Mouse (Mus musculus): ENCODE results near the gene Ankrd63. TPM values are rescaled to one million over a fixed set of nuclear protein-coding genes. Genes with fewer than 3 reads are reported as not detected.

Gene Ankrd63
- polyA plus RNA-seq, 1 experiment from 2014 or later: 0.37 TPM

- Histone ChIP-seq H3K27ac (peak overlapping the region; percentile 19), H3K9ac (ENCODE audit: low read depth, low read length) (peak overlapping the region; percentile 84), H3K9me3 (replicated peaks; ENCODE audit: low read length) (no peaks in the 10 kb centered on the region), H3K4me3 (replicated peaks; ENCODE audit: low read depth, low read length) (peak overlapping the region; percentile 69), H3K27me3 (ENCODE audit: insufficient read depth, low read length) (peaks cover 7% of the 10 kb centered on the region), H3K4me1 (replicated peaks; ENCODE audit: insufficient read depth, low read length) (peaks cover 7% of the 10 kb centered on the region), H3K36me3 (ENCODE audit: insufficient read depth, low read length) (no peaks in the 10 kb centered on the region), H3K4me2 (ENCODE audit: low read length) (peak overlapping the region; percentile 99)
- no peak for TF ChIP-seq CTCF (IDR thresholded peaks at IDR 0.05; ENCODE audit: low read depth)
- WGBS: under 1% methylated on average over 92 of the region's 113 CpGs
- DNase-seq (ENCODE audit: low spot score) (peak; percentile 50), ATAC-seq (replicated peaks; ENCODE audit: low FRiP score, low read depth) (peak; percentile 67)
Measured at GRCm38 (mm10) chr2:118745915-118746901, 42.4 kb upstream of the Ankrd63 start.

GRCm38 (mm10) chr2:118745232-118745884 is 41.6 kb upstream of the Ankrd63 start, which contains the start of gene Inafm2:
Gene Inafm2, plus strand, starts transcription at chr2:118745758.
- Histone ChIP-seq H3K4me3 (replicated peaks; ENCODE audit: low read depth, low read length) (peak within 1 kb of the TSS; percentile 69), H3K27ac (peak within 1 kb of the TSS; percentile 19), H3K9me3 (replicated peaks; ENCODE audit: low read length) (no peaks in the 10 kb centered on the region), H3K9ac (ENCODE audit: low read depth, low read length) (peak within 1 kb of the TSS; percentile 84), H3K27me3 (ENCODE audit: insufficient read depth, low read length) (peaks cover 7% of the 10 kb centered on the region), H3K36me3 (ENCODE audit: insufficient read depth, low read length) (no peaks in the 10 kb centered on the region), H3K4me1 (replicated peaks; ENCODE audit: insufficient read depth, low read length) (peaks cover 7% of the 10 kb centered on the region), H3K4me2 (ENCODE audit: low read length) (peak within 1 kb of the TSS; percentile 99)
- WGBS: under 1% methylated on average over 48 of the region's 57 CpGs
- peak; percentile 96 for DNase-seq (ENCODE audit: low spot score)
- peak; percentile 87 for ATAC-seq (replicated peaks; ENCODE audit: low FRiP score, low read depth)
- TF ChIP-seq CTCF (IDR thresholded peaks at IDR 0.05; ENCODE audit: low read depth): peak; percentile 15; the same call in 1 of the 2 replicates

- H3K9ac ChIP-seq (ENCODE audit: low read depth, low read length): no peak overlapping the region
- ATAC-seq (replicated peaks; ENCODE audit: low FRiP score, low read depth): no peak
- no peak overlapping the region for H3K4me3 ChIP-seq (replicated peaks; ENCODE audit: low read depth, low read length)
Measured at GRCm38 (mm10) chr2:118744621-118745020, 40.9 kb upstream of the Ankrd63 start.

GRCm38 (mm10) chr2:118743261-118743943 is 39.6 kb upstream of the Ankrd63 start:
- Histone ChIP-seq H3K27ac (no peak overlapping the region), H3K4me1 (replicated peaks; ENCODE audit: insufficient read depth, low read length) (peaks cover 7% of the 10 kb centered on the region), H3K9ac (ENCODE audit: low read depth, low read length) (no peak overlapping the region), H3K36me3 (ENCODE audit: insufficient read depth, low read length) (no peaks in the 10 kb centered on the region), H3K4me3 (replicated peaks; ENCODE audit: low read depth, low read length) (no peak overlapping the region), H3K27me3 (ENCODE audit: insufficient read depth, low read length) (peaks cover 7% of the 10 kb centered on the region), H3K4me2 (ENCODE audit: low read length) (no peak overlapping the region), H3K9me3 (replicated peaks; ENCODE audit: low read length) (no peaks in the 10 kb centered on the region)
- peak; percentile 85 for TF ChIP-seq CTCF (IDR thresholded peaks at IDR 0.05; ENCODE audit: low read depth)
- ATAC-seq (replicated peaks; ENCODE audit: low FRiP score, low read depth): no peak
- DNase-seq (ENCODE audit: low spot score): peak; percentile 89
- 27% methylated on average over 8 of the region's 8 CpGs for WGBS

More at GRCm38 (mm10) chr2:118744621-118745020, 40.9 kb upstream of the Ankrd63 start:
- Histone ChIP-seq H3K4me1 (replicated peaks; ENCODE audit: insufficient read depth, low read length) (peaks cover 7% of the 10 kb centered on the region), H3K4me2 (ENCODE audit: low read length) (peak overlapping the region; percentile 99), H3K36me3 (ENCODE audit: insufficient read depth, low read length) (no peaks in the 10 kb centered on the region), H3K27me3 (ENCODE audit: insufficient read depth, low read length) (peaks cover 7% of the 10 kb centered on the region), H3K27ac (no peak overlapping the region), H3K9me3 (replicated peaks; ENCODE audit: low read length) (no peaks in the 10 kb centered on the region)
- no peak for DNase-seq (ENCODE audit: low spot score)
- TF ChIP-seq CTCF (IDR thresholded peaks at IDR 0.05; ENCODE audit: low read depth): no peak
- 11% methylated on average over 7 of the region's 7 CpGs for WGBS

GRCm38 (mm10) chr2:118741183-118741582 is 37.4 kb upstream of the Ankrd63 start:
- H3K4me2 ChIP-seq (ENCODE audit: low read length): no peak overlapping the region
- peaks cover 7% of the 10 kb centered on the region for H3K4me1 ChIP-seq (replicated peaks; ENCODE audit: insufficient read depth, low read length)
- H3K27ac ChIP-seq: no peak overlapping the region
- 60% methylated on average over 9 of the region's 9 CpGs for WGBS
- DNase-seq (ENCODE audit: low spot score): no peak
- no peak for ATAC-seq (replicated peaks; ENCODE audit: low FRiP score, low read depth)
- no peaks in the 10 kb centered on the region for H3K36me3 ChIP-seq (ENCODE audit: insufficient read depth, low read length)
- no peaks in the 10 kb centered on the region for H3K9me3 ChIP-seq (replicated peaks; ENCODE audit: low read length)
- TF ChIP-seq CTCF (IDR thresholded peaks at IDR 0.05; ENCODE audit: low read depth): no peak
- H3K27me3 ChIP-seq (ENCODE audit: insufficient read depth, low read length): peaks cover 7% of the 10 kb centered on the region
- H3K9ac ChIP-seq (ENCODE audit: low read depth, low read length): no peak overlapping the region
- H3K4me3 ChIP-seq (replicated peaks; ENCODE audit: low read depth, low read length): no peak overlapping the region

- DNase-seq (ENCODE audit: low spot score) (no peak), ATAC-seq (replicated peaks; ENCODE audit: low FRiP score, low read depth) (no peak)
- Histone ChIP-seq H3K4me2 (ENCODE audit: low read length) (no peak overlapping the region), H3K4me3 (replicated peaks; ENCODE audit: low read depth, low read length) (no peak overlapping the region), H3K9ac (ENCODE audit: low read depth, low read length) (no peak overlapping the region), H3K36me3 (ENCODE audit: insufficient read depth, low read length) (no peaks in the 10 kb centered on the region), H3K27ac (no peak overlapping the region), H3K4me1 (replicated peaks; ENCODE audit: insufficient read depth, low read length) (peaks cover 7% of the 10 kb centered on the region), H3K9me3 (replicated peaks; ENCODE audit: low read length) (no peaks in the 10 kb centered on the region), H3K27me3 (ENCODE audit: insufficient read depth, low read length) (peaks cover 7% of the 10 kb centered on the region)
- WGBS: 59% methylated on average over 3 of the region's 3 CpGs
- no peak for TF ChIP-seq CTCF (IDR thresholded peaks at IDR 0.05; ENCODE audit: low read depth)
Measured at GRCm38 (mm10) chr2:118740341-118740740, 36.6 kb upstream of the Ankrd63 start.

Measured in kidney, postnatal 0 days (tissue).